Mouse (Mus musculus): ENCODE results near the gene Map6d1. TPM values are rescaled to one million over a fixed set of nuclear protein-coding genes. Genes with fewer than 3 reads are reported as not detected.

Gene Map6d1
- polyA plus RNA-seq, 1 experiment from 2014 or later, result 3.1 TPM

Other genes starting within 250 kb of the Map6d1 start
- gene Klhl24, start 143.8 kb downstream of the Map6d1 start, polyA plus RNA-seq (2015; fragmentation: Nextera tagmentation; extraction: Ambion mirVana), result 59.6 and 60.9 TPM in 2 replicates
- gene Yeats2, start 100.3 kb downstream of the Map6d1 start, polyA plus RNA-seq (2015; fragmentation: Nextera tagmentation; extraction: Ambion mirVana), result 24.7 and 26.1 TPM in 2 replicates
- 79.2 and 82.5 TPM in 2 replicates for gene Parl, start 61.0 kb upstream of the Map6d1 start, polyA plus RNA-seq (2015; fragmentation: Nextera tagmentation; extraction: Ambion mirVana)
- not detected in 2 replicates for gene Cyp2ab1, start 84.0 kb upstream of the Map6d1 start, polyA plus RNA-seq (2015; fragmentation: Nextera tagmentation; extraction: Ambion mirVana)
- gene Abcc5, start 185.0 kb upstream of the Map6d1 start, polyA plus RNA-seq (2015; fragmentation: Nextera tagmentation; extraction: Ambion mirVana), result 142 and 143 TPM in 2 replicates